Mouse (Mus musculus) ovary, postnatal 36 days (tissue): ENCODE measurements around the gene Gm3739.
"Not testable (repeated sequence)": the region's sequence is repeated elsewhere in the genome, so short reads cannot be mapped to it uniquely, and the experiment has no call there.

Source experiments
- DNase-seq: peaks from one replicate; pipeline ENCODE4 v3.0.0; 2022; ENCODE audit warnings: low spot score, mixed read lengths

Gm3739 gene

GRCm38 (mm10) chr14:7314661-7315060 lies at the start of gene Gm3739:
TSS of gene Gm3739 (minus strand) at chr14:7315049.
- peak; percentile 2 for DNase-seq

GRCm38 (mm10) chr14:7332295-7332694 lies 17.4 kb upstream of the Gm3739 start, which contains the start of gene Gm5797:
TSS of gene Gm5797 (minus strand) at chr14:7332395.
- DNase-seq = not testable (repeated sequence)

- DNase-seq = peak; percentile 1
Measured at GRCm38 (mm10) chr14:7315093-7315492, 244 bp upstream of the Gm3739 start.

GRCm38 (mm10) chr14:7264614-7265013 lies 50.2 kb downstream of the Gm3739 start, which contains the start of gene Gm3727:
TSS of gene Gm3727 (minus strand) at chr14:7264714.
- not testable (repeated sequence) for DNase-seq
